Mouse (Mus musculus): ENCODE data around the gene Hsdl1.
A peak's percentile ranks its signal among the peaks of the same experiment; 100 is the strongest.

DNA sequence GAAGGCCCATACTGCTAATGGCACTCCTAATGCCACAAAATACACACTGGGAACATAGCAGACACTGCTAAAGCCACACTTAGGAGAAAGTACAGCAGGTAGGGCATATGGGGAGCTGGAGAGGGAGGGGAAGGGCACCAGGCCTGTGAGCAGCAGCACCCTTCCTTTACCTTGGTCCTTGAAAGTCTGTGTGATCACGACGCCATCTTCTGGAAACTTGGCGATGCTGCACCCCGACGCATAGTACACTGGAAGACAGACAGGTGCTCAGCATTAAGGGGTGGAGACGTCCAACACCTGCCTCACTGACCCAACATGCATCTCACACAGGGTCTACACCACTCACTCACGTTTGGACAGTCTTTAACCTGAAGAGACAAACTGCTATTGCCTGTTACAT is 54.9 kb downstream of the Hsdl1 start:
- TF ChIP-seq CTCF (IDR thresholded peaks at IDR 0.05; ENCODE audit: control insufficient read depth, insufficient read depth, low read length) = 0 out of 2 replicates have a peak, but pooled peaks have one; percentile 18
- TF ChIP-seq POLR2A (IDR thresholded peaks at IDR 0.05; ENCODE audit: borderline replicate concordance, control insufficient read depth, low read depth, low read length) = no peak

Measured in bone marrow, adult 2 months (tissue).